Mouse (Mus musculus): Measurements from ENCODE around the gene Slc2a10. TPM values are rescaled to one million over a fixed set of nuclear protein-coding genes. Genes with fewer than 3 reads are reported as not detected.

Slc2a10 gene
- total and polyA plus RNA-seq, 3 experiments = 3.8 to 5.8 (median 5.0) TPM

DNA sequence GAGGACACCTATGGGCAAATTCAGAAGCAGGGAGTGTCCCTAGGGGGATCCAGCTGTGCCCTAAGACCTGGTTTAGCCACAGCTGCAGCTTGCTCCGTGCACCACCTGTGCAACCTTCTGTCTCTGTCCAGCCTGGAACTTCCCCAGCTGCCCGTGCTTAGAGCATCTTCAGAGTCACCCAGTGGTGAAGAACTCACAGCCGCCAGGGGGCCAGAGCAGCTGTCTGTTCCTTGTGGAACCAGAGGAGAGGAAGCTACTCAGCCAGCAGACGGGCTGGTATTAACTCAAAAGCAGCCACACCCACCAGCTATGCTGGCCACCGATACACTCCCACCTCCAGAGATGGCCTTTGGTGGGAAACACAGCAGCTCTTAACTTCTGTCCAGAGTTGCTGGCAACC, 33.4 kb upstream of the Slc2a10 start:
- intact Hi-C loops (cut with DNase I) = no loop called here
- H3K79me2 ChIP-seq (replicated peaks; ENCODE audit: control insufficient read depth, insufficient read depth, low read length) = no peaks in the 10 kb centered on the region
- peak; percentile 25 to 26 for DNase-seq
- WGBS = 31% methylated on average over 5 of the region's 5 CpGs
- H3K27me3 ChIP-seq (ENCODE audit: control insufficient read depth, insufficient read depth, low read length) = peaks cover 3% of the 10 kb centered on the region
- H3K4me1 ChIP-seq (ENCODE audit: control insufficient read depth, insufficient read depth, low read length) = no peaks in the 10 kb centered on the region
- no peak overlapping the region for H3K9ac ChIP-seq (ENCODE audit: low read depth, low read length)
- no peak overlapping the region for H3K27ac ChIP-seq
- TF ChIP-seq CTCF (IDR thresholded peaks at IDR 0.05) (peak; percentile 20; the same call in 1 of the 2 replicates), EP300 (IDR thresholded peaks at IDR 0.05; ENCODE audit: insufficient read depth, low read depth, low read length) (no peak)
- no peaks in the 10 kb centered on the region for H3K36me3 ChIP-seq (ENCODE audit: control insufficient read depth, insufficient read depth, low read length)
- H3K4me3 ChIP-seq = no peak overlapping the region

DNA sequence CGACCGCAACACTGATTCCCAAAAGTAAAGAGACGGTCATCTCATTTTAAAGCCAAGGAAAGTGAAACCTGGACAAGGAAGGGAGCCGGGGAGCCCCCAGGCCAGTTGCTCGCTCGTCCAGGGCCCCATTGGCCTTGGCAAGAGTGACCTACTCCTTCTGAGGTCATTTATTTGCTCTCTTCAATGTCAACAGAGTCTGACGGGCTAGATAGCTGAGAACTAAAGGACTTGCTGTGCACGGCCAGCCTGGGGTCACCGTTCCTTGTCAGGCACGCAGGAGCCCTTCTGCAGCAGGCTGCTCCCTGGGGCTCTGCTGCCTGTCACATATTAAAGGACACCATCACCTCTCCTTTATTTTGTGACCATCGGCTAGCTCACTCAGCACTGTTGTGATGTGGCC, 31.6 kb upstream of the Slc2a10 start:
- 74% methylated on average over 11 of the region's 11 CpGs for WGBS
- Histone ChIP-seq H3K27ac (no peak overlapping the region), H3K27me3 (ENCODE audit: control insufficient read depth, insufficient read depth, low read length) (peaks cover 3% of the 10 kb centered on the region), H3K4me1 (ENCODE audit: control insufficient read depth, insufficient read depth, low read length) (no peaks in the 10 kb centered on the region), H3K36me3 (ENCODE audit: control insufficient read depth, insufficient read depth, low read length) (no peaks in the 10 kb centered on the region), H3K79me2 (replicated peaks; ENCODE audit: control insufficient read depth, insufficient read depth, low read length) (no peaks in the 10 kb centered on the region), H3K9ac (ENCODE audit: low read depth, low read length) (no peak overlapping the region), H3K4me3 (no peak overlapping the region)
- TF ChIP-seq POLR2A (IDR thresholded peaks at IDR 0.05; ENCODE audit: insufficient read depth, low read depth, low read length) (no peak), CTCF (IDR thresholded peaks at IDR 0.05) (no peak), EP300 (IDR thresholded peaks at IDR 0.05; ENCODE audit: insufficient read depth, low read depth, low read length) (no peak)
- DNase-seq = no peak
- intact Hi-C loops (cut with DNase I) = no loop called here

DNA sequence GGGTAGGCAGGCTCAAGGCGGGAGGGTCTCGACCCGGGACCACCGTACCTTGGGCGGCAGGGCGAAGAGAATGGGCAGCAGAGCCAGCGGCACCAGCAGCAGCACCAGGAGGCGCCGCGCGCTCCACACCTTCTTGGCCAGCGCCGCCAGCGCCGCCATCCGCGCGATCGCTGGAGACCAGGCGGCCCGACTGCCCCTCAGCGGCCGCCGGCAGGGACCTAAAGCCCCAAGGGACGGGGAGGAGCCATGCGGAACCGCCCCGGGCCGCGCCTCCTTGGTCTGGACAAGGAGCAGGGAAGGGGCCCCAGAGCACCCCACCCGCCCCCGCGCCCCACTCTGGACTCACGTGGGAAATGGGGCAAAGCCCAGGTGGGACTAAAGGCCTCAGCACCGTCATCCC, 30.6 kb upstream of the Slc2a10 start, which contains the start of gene Slc13a3:
Gene Slc13a3, minus strand, starts transcription at position 228 of the 400 bp plus-strand sequence.
- H3K27ac ChIP-seq = no peak within 1 kb of the TSS
- H3K27me3 ChIP-seq (ENCODE audit: control insufficient read depth, insufficient read depth, low read length) = peaks cover 3% of the 10 kb centered on the region
- no peaks in the 10 kb centered on the region for H3K4me1 ChIP-seq (ENCODE audit: control insufficient read depth, insufficient read depth, low read length)
- H3K79me2 ChIP-seq (replicated peaks; ENCODE audit: control insufficient read depth, insufficient read depth, low read length) = no peaks in the 10 kb centered on the region
- 3% methylated on average over 35 of the region's 35 CpGs for WGBS
- no peak within 1 kb of the TSS for H3K4me3 ChIP-seq
- H3K9ac ChIP-seq (ENCODE audit: low read depth, low read length) = no peak within 1 kb of the TSS
- TF ChIP-seq EP300 (IDR thresholded peaks at IDR 0.05; ENCODE audit: insufficient read depth, low read depth, low read length) (no peak), CTCF (IDR thresholded peaks at IDR 0.05) (no peak)
- H3K36me3 ChIP-seq (ENCODE audit: control insufficient read depth, insufficient read depth, low read length) = no peaks in the 10 kb centered on the region
- DNase-seq = no peak
- intact Hi-C loops (cut with DNase I) = no loop called here

DNA sequence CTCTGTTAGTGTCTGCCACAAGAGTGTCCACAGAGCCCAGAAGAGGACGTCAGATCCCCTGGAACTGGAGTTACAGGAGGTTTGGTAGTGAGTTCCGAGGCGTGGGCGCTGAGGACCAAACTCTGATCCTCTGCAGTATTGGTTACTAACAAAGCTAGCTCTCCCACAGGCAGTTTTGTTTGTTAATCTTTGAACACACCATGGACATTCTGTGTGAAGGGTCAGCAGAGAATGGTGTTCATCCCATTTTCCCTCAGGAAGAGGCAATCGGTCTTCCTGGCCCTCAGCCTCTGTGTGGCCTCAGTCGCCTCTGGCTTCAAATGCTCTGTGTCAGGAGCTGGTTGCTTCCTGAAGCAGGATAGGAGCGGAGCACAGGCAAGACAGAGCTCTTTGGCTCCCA, 28.2 kb upstream of the Slc2a10 start:
- Histone ChIP-seq H3K36me3 (ENCODE audit: control insufficient read depth, insufficient read depth, low read length) (no peaks in the 10 kb centered on the region), H3K27me3 (ENCODE audit: control insufficient read depth, insufficient read depth, low read length) (peaks cover 3% of the 10 kb centered on the region), H3K4me1 (ENCODE audit: control insufficient read depth, insufficient read depth, low read length) (no peaks in the 10 kb centered on the region), H3K9ac (ENCODE audit: low read depth, low read length) (no peak overlapping the region), H3K4me3 (no peak overlapping the region), H3K27ac (no peak overlapping the region), H3K79me2 (replicated peaks; ENCODE audit: control insufficient read depth, insufficient read depth, low read length) (no peaks in the 10 kb centered on the region)
- no peak for TF ChIP-seq POLR2A (IDR thresholded peaks at IDR 0.05; ENCODE audit: insufficient read depth, low read depth, low read length)
- no peak for TF ChIP-seq CTCF (IDR thresholded peaks at IDR 0.05)
- no peak for TF ChIP-seq EP300 (IDR thresholded peaks at IDR 0.05; ENCODE audit: insufficient read depth, low read depth, low read length)
- intact Hi-C loops (cut with DNase I) = no loop called here
- 74% methylated on average over 7 of the region's 7 CpGs for WGBS
- no peak for DNase-seq

DNA sequence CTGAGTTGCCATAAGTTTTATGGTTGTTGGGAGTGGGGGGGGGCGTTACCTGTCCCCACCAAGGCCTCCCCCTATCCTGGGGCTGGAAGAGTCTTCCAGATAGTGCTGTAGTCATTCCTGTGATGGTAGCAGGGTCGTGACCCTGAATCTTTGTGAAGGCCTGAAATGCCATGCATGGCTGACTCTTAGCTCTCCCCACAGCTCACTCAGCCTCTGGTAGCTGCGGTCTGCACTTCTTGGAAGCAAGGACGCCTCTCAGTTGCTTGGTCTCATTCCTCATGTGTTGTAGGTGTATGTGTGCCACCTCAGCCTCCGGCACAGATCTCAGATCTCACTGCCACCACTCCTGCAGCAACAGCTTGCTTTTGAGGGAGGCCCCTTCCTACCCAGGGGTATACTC, 27.7 kb upstream of the Slc2a10 start:
- Histone ChIP-seq H3K27me3 (ENCODE audit: control insufficient read depth, insufficient read depth, low read length) (peaks cover 3% of the 10 kb centered on the region), H3K4me3 (no peak overlapping the region), H3K4me1 (ENCODE audit: control insufficient read depth, insufficient read depth, low read length) (no peaks in the 10 kb centered on the region), H3K9ac (ENCODE audit: low read depth, low read length) (no peak overlapping the region), H3K79me2 (replicated peaks; ENCODE audit: control insufficient read depth, insufficient read depth, low read length) (no peaks in the 10 kb centered on the region), H3K27ac (no peak overlapping the region), H3K36me3 (ENCODE audit: control insufficient read depth, insufficient read depth, low read length) (no peaks in the 10 kb centered on the region)
- DNase-seq = no peak
- TF ChIP-seq CTCF (IDR thresholded peaks at IDR 0.05) (no peak), POLR2A (IDR thresholded peaks at IDR 0.05; ENCODE audit: insufficient read depth, low read depth, low read length) (no peak), EP300 (IDR thresholded peaks at IDR 0.05; ENCODE audit: insufficient read depth, low read depth, low read length) (no peak)
- WGBS = 70% methylated on average over 5 of the region's 5 CpGs
- intact Hi-C loops (cut with DNase I) = no loop called here

DNA sequence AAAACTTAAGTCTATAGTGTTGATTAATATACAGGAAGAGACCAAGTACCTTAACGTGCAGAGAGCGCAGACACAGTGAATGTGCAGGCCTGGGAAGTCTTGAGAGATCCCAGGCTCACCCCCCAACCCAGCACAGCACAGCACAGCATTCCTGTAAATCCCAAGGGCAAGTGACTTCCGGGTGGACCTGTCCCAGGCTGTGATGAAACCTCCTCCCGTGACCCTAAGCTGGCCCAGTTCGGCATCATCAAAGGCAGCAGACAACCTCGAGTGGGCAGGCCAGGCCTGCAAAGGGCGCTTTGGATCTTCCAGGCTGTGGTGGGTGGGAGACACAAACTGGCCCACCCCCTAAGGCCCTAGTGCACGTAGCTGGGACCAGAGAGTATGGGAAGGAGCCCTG, 21.6 kb upstream of the Slc2a10 start:
- intact Hi-C loops (cut with DNase I) = no loop called here
- H3K9ac ChIP-seq (ENCODE audit: low read depth, low read length) = no peak overlapping the region

More for the DNA sequence above, 21.6 kb upstream of the Slc2a10 start:
- no peak for DNase-seq
- no peaks in the 10 kb centered on the region for H3K79me2 ChIP-seq (replicated peaks; ENCODE audit: control insufficient read depth, insufficient read depth, low read length)
- no peaks in the 10 kb centered on the region for H3K36me3 ChIP-seq (ENCODE audit: control insufficient read depth, insufficient read depth, low read length)
- H3K27ac ChIP-seq = no peak overlapping the region
- H3K4me3 ChIP-seq = no peak overlapping the region
- no peaks in the 10 kb centered on the region for H3K27me3 ChIP-seq (ENCODE audit: control insufficient read depth, insufficient read depth, low read length)
- TF ChIP-seq POLR2A (IDR thresholded peaks at IDR 0.05; ENCODE audit: insufficient read depth, low read depth, low read length) (no peak), CTCF (IDR thresholded peaks at IDR 0.05) (no peak), EP300 (IDR thresholded peaks at IDR 0.05; ENCODE audit: insufficient read depth, low read depth, low read length) (no peak)
- peaks cover 2% of the 10 kb centered on the region for H3K4me1 ChIP-seq (ENCODE audit: control insufficient read depth, insufficient read depth, low read length)
- WGBS = 50% methylated on average over 8 of the region's 8 CpGs

All from heart, adult 2 months (tissue).